In the genomic region with DNA sequence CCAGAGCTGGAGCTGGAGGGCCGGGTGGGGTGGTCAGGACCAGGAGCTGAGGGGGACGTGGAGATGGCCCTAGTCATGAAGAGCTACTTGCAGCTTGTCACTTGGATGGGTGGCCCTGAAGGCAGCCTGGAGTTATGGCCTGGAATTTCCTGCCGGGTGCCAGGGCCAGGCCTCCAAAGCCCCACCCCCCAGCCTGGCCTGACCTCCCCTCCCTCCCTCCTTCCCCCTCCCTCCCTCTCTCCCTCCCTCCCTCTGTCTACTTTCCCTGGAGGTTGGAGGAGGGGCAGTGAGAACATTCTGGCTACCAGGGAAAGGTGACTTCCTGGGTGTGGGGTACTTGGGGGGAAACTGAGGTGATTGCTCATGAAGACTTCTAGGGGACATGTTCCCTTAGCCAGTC, we compare ENCODE assay signal across 8 mouse cellular contexts. TPM values are rescaled to one million over a fixed set of nuclear protein-coding genes. Genes with fewer than 3 reads are reported as not detected.
DNase-seq lines count a peak whose midpoint lies in the region; ATAC-seq and TF ChIP-seq lines count a peak whose summit lies in the region.

No protein-coding gene starts in this region.

- H3K4me1 ChIP-seq in forebrain, embryonic 16.5 days (replicated peaks; ENCODE audit: control insufficient read depth, insufficient read depth, low read length), result peaks cover 82% of the 10 kb centered on the region
- peaks cover 27% of the 10 kb centered on the region for H3K4me1 ChIP-seq in intestine, postnatal 0 days (replicated peaks; ENCODE audit: control insufficient read depth, insufficient read depth, low read length)
- peaks cover 51% of the 10 kb centered on the region for H3K4me1 ChIP-seq in lung, adult 2 months (ENCODE audit: control insufficient read depth, insufficient read depth, low read length)
- peaks cover 44% of the 10 kb centered on the region for H3K4me1 ChIP-seq in stomach, postnatal 0 days (replicated peaks; ENCODE audit: control insufficient read depth, insufficient read depth)

- peaks cover 67% of the 10 kb centered on the region for H3K79me3 ChIP-seq in C2C12 (ENCODE audit: low read depth)

- peak overlapping the region; percentile 2 for H3K4me3 ChIP-seq in C2C12 (ENCODE audit: insufficient read depth, poor library complexity, severe bottlenecking)
- H3K4me3 ChIP-seq in forebrain, embryonic 16.5 days (replicated peaks; ENCODE audit: low read length), result peak overlapping the region; percentile 73
- peak overlapping the region; percentile 98 for H3K4me3 ChIP-seq in intestine, postnatal 0 days (ENCODE audit: low read depth, low read length)
- H3K4me3 ChIP-seq in lung, adult 2 months (replicated peaks; ENCODE audit: extremely low read depth, low read depth, low read length), result peak overlapping the region; percentile 57
- H3K4me3 ChIP-seq in stomach, postnatal 0 days (ENCODE audit: low read depth, low read length), result peak overlapping the region; percentile 99

- peaks cover 88% of the 10 kb centered on the region for H3K79me2 ChIP-seq in C2C12 (ENCODE audit: control insufficient read depth, insufficient read depth)

- no peaks in the 10 kb centered on the region for H3K27me3 ChIP-seq in C2C12 (ENCODE audit: control insufficient read depth, insufficient read depth, insufficient read length)
- no peaks in the 10 kb centered on the region for H3K27me3 ChIP-seq in forebrain, embryonic 16.5 days (replicated peaks; ENCODE audit: control insufficient read depth, insufficient read depth, low read length)
- H3K27me3 ChIP-seq in intestine, postnatal 0 days (replicated peaks; ENCODE audit: control insufficient read depth, insufficient read depth, low read length), result no peaks in the 10 kb centered on the region
- no peaks in the 10 kb centered on the region for H3K27me3 ChIP-seq in stomach, postnatal 0 days (ENCODE audit: control insufficient read depth, insufficient read depth, low read length)

- H3K9ac ChIP-seq in forebrain, embryonic 16.5 days (replicated peaks; ENCODE audit: low read depth, low read length), result peak overlapping the region; percentile 40
- H3K9ac ChIP-seq in intestine, postnatal 0 days (ENCODE audit: low read depth, low read length), result peak overlapping the region; percentile 42; the same call in 1 of the 2 replicates
- H3K9ac ChIP-seq in stomach, postnatal 0 days (ENCODE audit: low read length), result peak overlapping the region; percentile 60

- no peak for TF ChIP-seq EP300 in stomach, postnatal 0 days (optimal IDR thresholded peaks at IDR 0.05)

- TF ChIP-seq CTCF in C2C12 (IDR thresholded peaks at IDR 0.05; ENCODE audit: control insufficient read depth, insufficient read depth, insufficient read length), result no peak
- TF ChIP-seq CTCF in intestine, postnatal 0 days (IDR thresholded peaks at IDR 0.05; ENCODE audit: low read depth), result no peak
- TF ChIP-seq CTCF in lung, adult 2 months (IDR thresholded peaks at IDR 0.05; ENCODE audit: insufficient read depth, low read length), result no peak
- TF ChIP-seq CTCF in stomach, postnatal 0 days (IDR thresholded peaks at IDR 0.05; ENCODE audit: low read depth), result no peak

- H3ac ChIP-seq in C2C12 (ENCODE audit: control insufficient read depth, insufficient read length, low read depth), result peak overlapping the region; percentile 56

- TF ChIP-seq POLR2A in lung, adult 2 months (IDR thresholded peaks at IDR 0.05; ENCODE audit: borderline replicate concordance, extremely low read depth, low read depth, low read length), result peak; percentile 67; the same call in 1 of the 2 replicates

- peaks cover 7% of the 10 kb centered on the region for H3K36me3 ChIP-seq in C2C12 (ENCODE audit: control insufficient read depth, insufficient read depth)
- no peaks in the 10 kb centered on the region for H3K36me3 ChIP-seq in forebrain, embryonic 16.5 days (ENCODE audit: control insufficient read depth, insufficient read depth)
- no peaks in the 10 kb centered on the region for H3K36me3 ChIP-seq in intestine, postnatal 0 days (ENCODE audit: control insufficient read depth, insufficient read depth)
- no peaks in the 10 kb centered on the region for H3K36me3 ChIP-seq in stomach, postnatal 0 days (ENCODE audit: control insufficient read depth, insufficient read depth, low read length)

- H3K9me3 ChIP-seq in forebrain, embryonic 16.5 days (ENCODE audit: control insufficient read depth, low read length), result no peaks in the 10 kb centered on the region
- H3K9me3 ChIP-seq in intestine, postnatal 0 days (ENCODE audit: control insufficient read depth), result no peaks in the 10 kb centered on the region
- H3K9me3 ChIP-seq in stomach, postnatal 0 days (ENCODE audit: control insufficient read depth, low read length), result no peaks in the 10 kb centered on the region

- no peak overlapping the region for H3K27ac ChIP-seq in forebrain, embryonic 16.5 days (ENCODE audit: low read length)
- H3K27ac ChIP-seq in intestine, postnatal 0 days (ENCODE audit: low read depth, low read length), result peak overlapping the region; percentile 83
- peak overlapping the region; percentile 98 for H3K27ac ChIP-seq in stomach, postnatal 0 days (replicated peaks)

- DNase-seq in ZHBTc4 (ENCODE audit: low read depth, low spot score), result peak; percentile 41
- DNase-seq in lung, adult 2 months, result no peak
- peak; percentile 73 for DNase-seq in stomach, postnatal 0 days (ENCODE audit: low spot score)
- no peak for DNase-seq in T-cell, adult 2 months (ENCODE audit: low spot score)
- DNase-seq in layer of hippocampus, postnatal 25 days (ENCODE audit: extremely low spot score in 1 of 2, low spot score in 1 of 2), result no peak

- ATAC-seq in forebrain, embryonic 16.5 days, result no peak
- no peak for ATAC-seq in intestine, postnatal 0 days
- ATAC-seq in stomach, postnatal 0 days (ENCODE audit: low FRiP score, low TSS enrichment), result no peak

- H3K4me2 ChIP-seq in forebrain, embryonic 16.5 days (ENCODE audit: low read length), result peak overlapping the region; percentile 88
- H3K4me2 ChIP-seq in intestine, postnatal 0 days (replicated peaks; ENCODE audit: low read depth), result peak overlapping the region; percentile 84
- H3K4me2 ChIP-seq in stomach, postnatal 0 days (replicated peaks; ENCODE audit: low read depth), result peak overlapping the region; percentile 77

- 22% methylated on average over 3 of the region's 3 CpGs for WGBS in forebrain, embryonic 16.5 days
- 6% methylated on average over 3 of the region's 3 CpGs for whole genome bisulfite sequencing in intestine, postnatal 0 days
- 10% methylated on average over 3 of the region's 3 CpGs for WGBS in lung, adult 2 months
- WGBS in stomach, postnatal 0 days, result 6% methylated on average over 3 of the region's 3 CpGs

TF ChIP-seq in C2C12, 6 proteins besides CTCF, POLR2A, EP300 and RAD21:
- no peak for TF ChIP-seq USF1 (IDR thresholded peaks at IDR 0.05; ENCODE audit: low read depth)
- TF ChIP-seq MAX (IDR thresholded peaks at IDR 0.05), result no peak
- TF ChIP-seq CEBPB (IDR thresholded peaks at IDR 0.05; ENCODE audit: low read depth), result no peak
- TF ChIP-seq MYOD1 (IDR thresholded peaks at IDR 0.05; ENCODE audit: control insufficient read depth, insufficient read length, low read depth), result no peak
- TF ChIP-seq FOSL1 (IDR thresholded peaks at IDR 0.05; ENCODE audit: insufficient read depth, low read length, poor library complexity, severe bottlenecking), result no peak
- TF ChIP-seq MYOG (IDR thresholded peaks at IDR 0.05; ENCODE audit: control insufficient read depth, extremely low read depth, insufficient read length), result no peak

RNA-seq across cellular contexts. Expression of gene Bcl9l, which starts 3.7 kb away (rescaled TPM):
- polyA plus RNA-seq in C2C12 (2012; fragmentation: generic; extraction: Trizol), result 31.4 TPM
- polyA plus RNA-seq in forebrain, embryonic 16.5 days (2015; fragmentation: Nextera tagmentation; extraction: Ambion mirVana), result 13.8 and 15.0 TPM in 2 replicates
- 4.8 and 4.9 TPM in 2 replicates for polyA plus RNA-seq in intestine, postnatal 0 days (2015; fragmentation: Nextera tagmentation; extraction: Ambion mirVana)
- polyA plus RNA-seq in lung, adult 2 months (2012; rRNA removed), result 69.0 and 70.7 TPM in 2 replicates
- 5.2 and 6.1 TPM in 2 replicates for polyA plus RNA-seq in stomach, postnatal 0 days (2015; fragmentation: Nextera tagmentation; extraction: Ambion mirVana)
- total RNA-seq in layer of hippocampus, postnatal 25 days (2021), result 10 to 100 TPM; 59.2 to 78.1 TPM

RNA-seq across cellular contexts. Expression of gene Upk2, which starts 31.6 kb away (rescaled TPM):
- polyA plus RNA-seq in C2C12 (2012; fragmentation: generic; extraction: Trizol), result 0.04 TPM
- polyA plus RNA-seq in forebrain, embryonic 16.5 days (2015; fragmentation: Nextera tagmentation; extraction: Ambion mirVana), result not detected in 2 replicates
- not detected in 2 replicates for polyA plus RNA-seq in intestine, postnatal 0 days (2015; fragmentation: Nextera tagmentation; extraction: Ambion mirVana)
- 4.0 and 4.4 TPM in 2 replicates for polyA plus RNA-seq in lung, adult 2 months (2012; rRNA removed)
- 5.4 and 7.0 TPM in 2 replicates for polyA plus RNA-seq in stomach, postnatal 0 days (2015; fragmentation: Nextera tagmentation; extraction: Ambion mirVana)
- total RNA-seq in layer of hippocampus, postnatal 25 days (2021), result not detected

RNA-seq across cellular contexts. Expression of gene Foxr1, which starts 45.4 kb away (rescaled TPM):
- polyA plus RNA-seq in C2C12 (2012; fragmentation: generic; extraction: Trizol), result not detected
- not detected in 2 replicates for polyA plus RNA-seq in forebrain, embryonic 16.5 days (2015; fragmentation: Nextera tagmentation; extraction: Ambion mirVana)
- not detected in 2 replicates for polyA plus RNA-seq in intestine, postnatal 0 days (2015; fragmentation: Nextera tagmentation; extraction: Ambion mirVana)
- polyA plus RNA-seq in lung, adult 2 months (2012; rRNA removed), result 0.16 TPM in 1 of 2 replicates, not detected in the other
- polyA plus RNA-seq in stomach, postnatal 0 days (2015; fragmentation: Nextera tagmentation; extraction: Ambion mirVana), result 0.05 TPM in 1 of 2 replicates, not detected in the other
- total RNA-seq in layer of hippocampus, postnatal 25 days (2021), result not detected

Comparison
In these comparisons a context has a peak if more than half of its experiments do, and no peak if none do; other contexts are left out.
1. H3K4me3 ChIP-seq: peak in every context shown above with its lines; median percentile 99 in stomach, postnatal 0 days; 98 in intestine, postnatal 0 days; 73 in forebrain, embryonic 16.5 days; 57 in lung, adult 2 months; 2 in C2C12.
2. DNase-seq: peak in ZHBTc4 (single experiment) and stomach, postnatal 0 days (single experiment); none in lung, adult 2 months (single experiment), T-cell, adult 2 months (single experiment) and layer of hippocampus, postnatal 25 days (0 of 2).
3. Peak in every context shown above with its lines, with median percentiles within 50 percentile points of each other: H3K4me2 ChIP-seq and H3K9ac ChIP-seq.